Mouse (Mus musculus) ES-E14 (cell line): ENCODE data around the gene H3f3b.

ENCODE experiments used
- CHD2 ChIP-seq: IDR thresholded peaks from 2 replicates; pipeline ENCODE4 v1.6.1; 2014; ENCODE audit warnings: mild to moderate bottlenecking, low read depth, low read length, inconsistent platforms
- MAFK ChIP-seq: IDR thresholded peaks from 2 replicates; pipeline ENCODE4 v1.6.1; 2014; ENCODE audit warnings: mild to moderate bottlenecking, low read depth, low read length, inconsistent platforms; ENCODE audit not compliant: insufficient read depth

GRCm38 (mm10) chr11:116064187-116064867 lies 36.6 kb upstream of the H3f3b start:
- TF ChIP-seq MAFK (no peak), CHD2 (no peak)
